In the genomic region with DNA sequence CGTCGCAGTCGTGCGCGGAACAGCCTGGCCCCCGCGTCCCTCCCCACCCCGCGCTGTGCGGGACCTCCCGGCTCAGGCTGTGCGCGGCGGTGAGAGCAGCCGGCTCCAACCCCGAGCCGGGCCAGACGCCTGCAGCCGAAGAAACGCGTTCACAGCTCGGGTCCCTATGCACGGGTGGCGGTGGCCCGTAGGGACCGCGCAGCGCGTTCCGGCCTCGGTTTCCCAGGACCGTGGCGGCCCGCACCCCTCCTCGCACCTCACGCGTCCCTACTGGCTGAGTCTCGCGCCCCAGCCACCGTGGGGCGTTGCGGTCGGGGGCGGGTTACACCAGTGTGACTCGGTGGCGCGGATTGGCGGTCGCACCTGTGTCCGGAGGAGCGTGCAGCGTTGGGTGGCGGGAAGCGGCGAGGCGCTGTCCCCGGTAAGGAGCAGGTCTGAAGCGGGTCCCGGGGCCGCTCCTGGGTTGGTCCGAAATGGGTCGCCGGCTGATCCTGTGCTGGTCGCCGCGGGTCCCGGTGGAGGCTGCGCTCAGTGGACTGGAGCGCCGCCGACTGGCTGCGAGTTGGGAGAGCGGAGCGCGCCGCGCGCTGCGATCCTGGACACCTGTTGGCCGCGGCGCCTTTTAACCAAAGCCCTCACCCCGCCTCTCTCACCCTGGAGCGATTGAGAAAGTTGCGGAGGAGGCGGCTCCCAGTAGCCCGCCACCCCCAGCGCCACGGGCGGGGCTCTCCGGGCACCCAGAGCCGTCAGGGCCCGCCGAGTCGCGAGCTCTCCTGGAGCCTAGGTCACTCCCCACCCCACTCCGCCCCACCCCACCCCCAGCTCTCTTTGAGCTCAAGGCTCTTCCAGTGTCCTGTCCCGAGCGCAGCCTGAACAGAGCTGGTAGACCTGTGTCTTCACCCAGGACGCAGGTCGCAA, we compare ENCODE assay signal across 9 mouse cellular contexts. TPM values are rescaled to one million over a fixed set of nuclear protein-coding genes. Genes with fewer than 3 reads are reported as not detected.
A peak's percentile ranks its signal among the peaks of the same experiment; 100 is the strongest.
DNase-seq lines count a peak whose midpoint lies in the region; ATAC-seq lines count a peak whose summit lies in the region.
"Had no signal": no experiment of that assay in that cellular context is flagged by ENCODE, and none has a peak within 500 bp of the region (broad histone marks: within the 10 kb centered on the region; RNA-seq: fewer than 3 reads in every experiment).

Gene Gjb2 (minus strand): TSS at position 597 of the 918 bp plus-strand sequence.

- peak within 1 kb of the TSS; percentile 76 for H3K9ac ChIP-seq in heart, embryonic 13.5 days
- peak within 1 kb of the TSS; percentile 52 for H3K9ac ChIP-seq in kidney, embryonic 15.5 days
- peak within 1 kb of the TSS; percentile 57 for H3K9ac ChIP-seq in liver, embryonic 13.5 days
- H3K9ac ChIP-seq in neural tube, embryonic 12.5 days, result peak within 1 kb of the TSS; percentile 51

- peak within 1 kb of the TSS; percentile 98 for H3K4me2 ChIP-seq in heart, embryonic 13.5 days
- peak within 1 kb of the TSS; percentile 96 for H3K4me2 ChIP-seq in kidney, embryonic 15.5 days
- peak within 1 kb of the TSS; percentile 75 for H3K4me2 ChIP-seq in liver, embryonic 13.5 days
- H3K4me2 ChIP-seq in neural tube, embryonic 12.5 days (replicated peaks), result peak within 1 kb of the TSS; percentile 100

- peak within 1 kb of the TSS; percentile 71 for H3K4me3 ChIP-seq in heart, embryonic 13.5 days
- peak within 1 kb of the TSS; percentile 62 for H3K4me3 ChIP-seq in kidney, embryonic 15.5 days (replicated peaks)
- H3K4me3 ChIP-seq in liver, embryonic 13.5 days (replicated peaks), result peak within 1 kb of the TSS; percentile 62
- H3K4me3 ChIP-seq in neural tube, embryonic 12.5 days, result peak within 1 kb of the TSS; percentile 60

- no peaks in the 10 kb centered on the region for H3K36me3 ChIP-seq in heart, embryonic 13.5 days
- no peaks in the 10 kb centered on the region for H3K36me3 ChIP-seq in kidney, embryonic 15.5 days
- no peaks in the 10 kb centered on the region for H3K36me3 ChIP-seq in liver, embryonic 13.5 days
- no peaks in the 10 kb centered on the region for H3K36me3 ChIP-seq in neural tube, embryonic 12.5 days

- H3K4me1 ChIP-seq in heart, embryonic 13.5 days, result peaks cover 17% of the 10 kb centered on the region
- H3K4me1 ChIP-seq in kidney, embryonic 15.5 days, result peaks cover 24% of the 10 kb centered on the region
- H3K4me1 ChIP-seq in liver, embryonic 13.5 days (replicated peaks), result peaks cover 28% of the 10 kb centered on the region; the same call in 1 of the 2 replicates
- H3K4me1 ChIP-seq in neural tube, embryonic 12.5 days, result peaks cover 17% of the 10 kb centered on the region

- under 1% methylated on average over 101 of the region's 101 CpGs for WGBS in heart, embryonic 13.5 days
- under 1% methylated on average over 101 of the region's 101 CpGs for WGBS in kidney, embryonic 15.5 days
- WGBS in liver, embryonic 13.5 days (ENCODE audit: insufficient replicate concordance), result 1% methylated on average over 101 of the region's 101 CpGs
- WGBS in neural tube, embryonic 12.5 days, result under 1% methylated on average over 101 of the region's 101 CpGs

- no peaks in the 10 kb centered on the region for H3K9me3 ChIP-seq in heart, embryonic 13.5 days
- H3K9me3 ChIP-seq in kidney, embryonic 15.5 days (replicated peaks), result no peaks in the 10 kb centered on the region
- no peaks in the 10 kb centered on the region for H3K9me3 ChIP-seq in liver, embryonic 13.5 days (replicated peaks)
- no peaks in the 10 kb centered on the region for H3K9me3 ChIP-seq in neural tube, embryonic 12.5 days

- H3K27ac ChIP-seq in heart, embryonic 13.5 days (replicated peaks), result no peak within 1 kb of the TSS
- no peak within 1 kb of the TSS for H3K27ac ChIP-seq in kidney, embryonic 15.5 days
- H3K27ac ChIP-seq in liver, embryonic 13.5 days, result no peak within 1 kb of the TSS
- no peak within 1 kb of the TSS for H3K27ac ChIP-seq in neural tube, embryonic 12.5 days

- peaks cover 84% of the 10 kb centered on the region for H3K27me3 ChIP-seq in heart, embryonic 13.5 days (replicated peaks)
- H3K27me3 ChIP-seq in kidney, embryonic 15.5 days, result peaks cover 63% of the 10 kb centered on the region
- peaks cover 65% of the 10 kb centered on the region for H3K27me3 ChIP-seq in liver, embryonic 13.5 days
- H3K27me3 ChIP-seq in neural tube, embryonic 12.5 days (replicated peaks), result peaks cover 61% of the 10 kb centered on the region

- intact Hi-C loops in gastrocnemius, postnatal 14 days (cut with DNase I; ENCODE audit: low total_unique reads), result no loop called here

- peak; percentile 14 for DNase-seq in gastrocnemius, postnatal 14 days
- DNase-seq in gastrocnemius, postnatal 25 days, result no peak
- peak; percentile 42 to 53 for DNase-seq in cerebellum, postnatal 10 days
- DNase-seq in liver, embryonic 13.5 days, result no peak
- peak; percentile 50 for DNase-seq in thymus, postnatal 4 days

- peak; percentile 37 for ATAC-seq in heart, embryonic 13.5 days (ENCODE audit: extremely low read depth, insufficient number of reproducible peaks, low FRiP score, low TSS enrichment)
- ATAC-seq in kidney, embryonic 15.5 days (replicated peaks; ENCODE audit: low FRiP score), result peak; percentile 75
- ATAC-seq in liver, embryonic 13.5 days (ENCODE audit: low read depth), result peak; percentile 71
- peak; percentile 73 for ATAC-seq in neural tube, embryonic 12.5 days (ENCODE audit: low FRiP score, low read depth)

RNA-seq across cellular contexts. Expression of gene Gjb2, which starts in this region (rescaled TPM):
- under 1 TPM; 0.40 to 0.55 TPM for total RNA-seq in gastrocnemius, postnatal 14 days (2021)
- under 1 TPM; 0.13 to 0.43 TPM for total RNA-seq in gastrocnemius, postnatal 25 days (2021)
- polyA plus RNA-seq in heart, embryonic 13.5 days (2015; fragmentation: Nextera tagmentation; extraction: Ambion mirVana), result 0.15 and 0.31 TPM in 2 replicates
- 4.5 and 5.1 TPM in 2 replicates for polyA plus RNA-seq in kidney, embryonic 15.5 days (2015; fragmentation: Nextera tagmentation; extraction: Ambion mirVana)
- polyA plus RNA-seq in liver, embryonic 13.5 days (2015; fragmentation: Nextera tagmentation; extraction: Ambion mirVana), result 5.8 and 7.3 TPM in 2 replicates
- polyA plus RNA-seq in neural tube, embryonic 12.5 days (2016; fragmentation: Nextera tagmentation; extraction: Ambion mirVana), result 25.3 and 29.6 TPM in 2 replicates
- total RNA-seq: MEL had no signal

Comparison
In these comparisons a context has a peak if more than half of its experiments do, and no peak if none do; other contexts are left out.
1. Peak in DNase-seq in gastrocnemius, postnatal 14 days; RNA of the gene not detected or under 1 TPM.
2. Peak in ATAC-seq, H3K4me3 ChIP-seq, H3K9ac ChIP-seq and H3K4me2 ChIP-seq in heart, embryonic 13.5 days; RNA of the gene not detected or under 1 TPM.
3. DNase-seq: peak in cerebellum, postnatal 10 days (2 of 2) and thymus, postnatal 4 days (single experiment); none in gastrocnemius, postnatal 25 days (single experiment) and liver, embryonic 13.5 days (single experiment).
4. Peak in every context shown above with its lines, with median percentiles within 50 percentile points of each other: ATAC-seq, H3K4me2 ChIP-seq, H3K4me3 ChIP-seq and H3K9ac ChIP-seq.